Mouse (Mus musculus): Measurements from ENCODE around the gene Gfer. TPM values are rescaled to one million over a fixed set of nuclear protein-coding genes. Genes with fewer than 3 reads are reported as not detected.

Gene Gfer
- 10 to 100 TPM; 18.5 to 19.8 TPM for total RNA-seq (2021)
- long read RNA-seq, experiment 1, transcript Gfer-206 (2 exons, 1,706 nt): major isoform, 5 of 20 reads
- long read RNA-seq, experiment 1, partial matches to known transcripts: 6 of 20 reads
- long read RNA-seq, experiment 1, other reads (novel, unspliced or antisense): 6 of 20 reads
- long read RNA-seq, experiment 2, transcript Gfer-201 (3 exons, 1,776 nt): major isoform, 12 of 19 reads
- long read RNA-seq, experiment 2, partial matches to known transcripts: 1 of 19 reads
- long read RNA-seq, experiment 2, other reads (novel, unspliced or antisense): 2 of 19 reads

DNA sequence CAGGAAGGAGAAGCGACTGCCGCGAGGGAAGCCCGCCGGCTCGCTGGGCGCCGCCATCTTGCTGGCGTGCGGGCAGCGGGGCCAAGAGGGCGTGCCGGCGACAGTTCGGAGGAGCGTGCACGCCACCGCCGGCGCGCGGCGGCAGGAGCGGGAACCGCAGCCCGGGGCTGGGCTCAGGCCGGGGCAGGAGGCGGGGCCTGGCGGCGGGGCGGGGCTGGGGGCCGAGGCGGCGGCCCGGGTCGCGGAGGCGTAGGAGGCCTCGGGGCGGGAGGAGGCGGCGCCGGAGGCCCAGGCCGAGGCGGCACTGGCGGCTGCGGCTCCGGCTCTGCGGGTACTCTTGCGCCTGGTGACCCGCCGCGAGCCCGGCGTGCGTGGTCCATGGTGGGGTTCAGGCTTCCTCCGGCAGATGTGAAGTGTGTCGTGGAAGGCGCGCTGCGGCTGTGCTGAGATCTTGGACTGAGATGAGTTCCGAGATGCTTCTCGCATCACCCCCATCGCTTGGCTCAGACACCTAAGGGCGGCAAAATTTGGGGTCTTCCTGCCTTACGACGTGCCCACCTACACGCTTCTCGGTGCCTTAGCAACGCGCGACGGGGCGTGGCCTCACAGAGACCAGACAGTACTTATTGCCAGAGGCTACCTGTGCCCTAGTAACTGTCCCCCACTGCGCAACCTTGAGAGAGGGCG lies at the start of gene Gfer, which contains the start of gene Noxo1:
Gene Gfer (minus strand): TSS at position 146 of the 687 bp plus-strand sequence.
Gene Noxo1 (plus strand): TSS at position 224 of the 687 bp plus-strand sequence.
- DNase-seq (ENCODE audit: low spot score in 2 of 2): peak; percentile 75 to 80

DNA sequence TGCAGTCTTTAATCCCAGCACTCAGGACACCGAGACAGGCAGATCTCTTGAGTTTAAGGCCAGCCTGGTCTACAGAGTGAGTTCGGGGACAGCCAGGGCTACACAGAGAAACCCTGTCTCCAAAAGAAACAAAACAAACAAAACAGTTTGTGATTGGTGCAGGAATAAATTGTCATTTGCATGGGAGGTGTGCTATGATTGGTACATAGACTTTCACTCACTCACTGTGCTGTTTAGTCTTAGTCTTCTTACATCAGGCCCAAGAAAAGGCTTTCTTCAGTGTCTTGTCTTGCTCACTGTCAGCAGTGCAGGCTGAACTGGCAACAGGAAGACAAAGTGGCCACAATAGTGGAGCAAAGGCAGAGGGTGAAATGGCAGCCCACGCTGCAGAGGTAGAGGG lies 48.4 kb upstream of the Gfer start:
- DNase-seq (ENCODE audit: low spot score in 2 of 2): no peak

DNA sequence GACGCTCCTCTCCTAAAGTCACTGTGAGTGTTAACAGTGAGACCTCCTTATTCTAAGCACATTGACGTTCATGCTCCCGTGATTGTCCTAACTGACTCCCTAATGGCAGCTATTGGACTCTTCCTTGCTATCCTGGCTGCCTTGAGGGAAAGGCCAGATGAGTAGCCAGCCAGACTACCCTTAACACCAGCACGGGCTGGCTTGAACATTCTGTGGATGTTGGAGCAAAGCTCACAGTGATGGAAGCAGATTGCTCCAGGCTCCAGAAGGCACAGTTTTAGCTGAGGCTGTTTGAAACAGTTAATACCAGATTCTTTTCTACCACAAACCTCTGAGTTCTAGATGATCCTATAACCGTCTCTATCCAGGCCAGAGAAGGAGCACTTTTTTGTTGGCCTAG lies 47.9 kb upstream of the Gfer start:
- DNase-seq (ENCODE audit: low spot score in 2 of 2): no peak

DNA sequence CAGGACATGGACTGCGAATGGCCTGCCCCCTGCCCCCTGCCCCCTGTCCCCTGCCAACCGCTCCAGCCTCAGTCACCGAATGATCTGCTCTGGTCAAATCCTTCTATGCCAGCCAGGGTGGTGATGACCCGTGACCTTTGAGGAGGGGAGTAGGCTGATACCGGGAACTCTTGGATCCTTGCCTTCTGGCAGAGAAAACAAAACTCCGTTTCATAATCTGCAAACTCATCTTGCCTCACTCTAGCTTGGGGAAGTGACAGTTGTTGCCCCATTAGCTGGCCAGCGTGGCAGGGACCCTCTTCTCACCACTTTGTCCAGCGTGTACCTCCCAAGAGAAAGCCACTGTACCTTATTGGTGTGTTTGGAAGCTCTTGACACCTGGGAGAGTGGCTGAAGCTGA lies 46.4 kb upstream of the Gfer start:
- DNase-seq (ENCODE audit: low spot score in 2 of 2): no peak

DNA sequence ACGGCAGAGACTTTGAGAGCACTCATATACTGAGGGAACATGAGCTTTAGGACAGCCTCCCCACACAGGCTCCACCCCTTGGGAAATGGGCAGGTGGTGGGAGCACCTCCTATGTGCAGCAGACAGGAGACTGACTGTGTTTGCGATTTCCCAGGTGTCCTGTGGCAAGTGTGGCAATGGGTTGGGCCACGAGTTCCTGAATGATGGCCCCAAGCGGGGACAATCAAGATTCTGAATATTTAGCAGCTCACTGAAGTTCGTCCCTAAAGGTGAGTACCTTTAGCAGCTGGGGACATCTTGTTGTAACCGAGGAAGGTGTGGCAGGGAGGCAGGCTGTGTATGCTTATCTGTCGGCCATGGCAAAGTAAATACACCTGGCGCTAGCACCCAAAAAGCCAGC lies 44.0 kb upstream of the Gfer start:
- no peak for DNase-seq (ENCODE audit: low spot score in 2 of 2)

DNA sequence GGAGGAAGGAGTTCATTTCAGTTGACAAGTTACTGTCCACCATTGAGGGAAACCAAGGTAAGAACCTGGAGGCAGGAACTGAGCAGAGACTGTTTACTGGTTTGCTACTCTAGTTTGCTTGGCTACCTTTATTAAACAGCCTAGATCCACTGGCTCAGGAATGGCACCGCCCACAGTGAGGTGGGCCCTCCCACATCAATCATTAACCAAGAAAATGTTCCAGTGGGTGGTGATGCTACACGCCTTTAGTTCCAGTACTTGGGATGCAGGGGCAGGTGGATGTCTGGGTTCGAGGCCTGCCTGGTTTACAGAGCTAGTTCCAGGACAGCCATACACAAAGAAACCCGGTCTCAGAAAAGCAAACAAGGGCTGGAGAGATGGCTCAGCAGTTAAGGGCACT lies 42.3 kb upstream of the Gfer start:
- no peak for DNase-seq (ENCODE audit: low spot score in 2 of 2)

DNA sequence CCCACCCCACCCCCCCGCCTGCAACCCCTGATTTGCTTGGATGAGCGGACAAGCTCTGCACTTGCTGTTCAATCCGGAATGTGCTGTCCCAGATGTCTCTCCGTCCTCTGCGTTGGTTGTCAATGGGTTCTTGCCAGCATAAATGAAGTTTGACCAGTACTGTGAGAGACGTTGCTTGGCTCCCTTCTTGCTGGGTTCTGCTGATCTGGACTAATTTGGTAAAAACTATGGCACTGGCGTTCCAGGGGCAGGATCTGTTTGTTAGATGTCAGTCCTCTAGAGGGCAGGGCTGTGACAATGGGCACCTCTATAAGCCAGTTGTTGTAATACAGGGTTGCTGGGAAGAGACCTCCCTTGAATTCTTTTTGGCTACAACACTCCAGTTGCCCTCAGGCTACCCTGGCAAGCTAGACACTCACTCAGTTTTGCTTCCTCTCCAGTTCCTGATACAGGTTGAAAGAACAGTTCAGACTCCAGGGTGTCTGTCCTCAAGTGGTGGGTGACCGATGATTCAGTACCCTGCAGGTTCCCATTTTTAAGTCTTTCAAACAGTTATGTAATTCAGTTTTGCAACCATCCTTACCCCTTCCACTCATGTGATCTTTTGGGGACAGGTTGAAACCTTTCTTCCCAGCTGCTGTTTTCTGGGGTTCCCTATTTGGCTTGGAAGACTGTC lies 41.3 kb upstream of the Gfer start:
- DNase-seq (ENCODE audit: low spot score in 2 of 2): no peak

DNA sequence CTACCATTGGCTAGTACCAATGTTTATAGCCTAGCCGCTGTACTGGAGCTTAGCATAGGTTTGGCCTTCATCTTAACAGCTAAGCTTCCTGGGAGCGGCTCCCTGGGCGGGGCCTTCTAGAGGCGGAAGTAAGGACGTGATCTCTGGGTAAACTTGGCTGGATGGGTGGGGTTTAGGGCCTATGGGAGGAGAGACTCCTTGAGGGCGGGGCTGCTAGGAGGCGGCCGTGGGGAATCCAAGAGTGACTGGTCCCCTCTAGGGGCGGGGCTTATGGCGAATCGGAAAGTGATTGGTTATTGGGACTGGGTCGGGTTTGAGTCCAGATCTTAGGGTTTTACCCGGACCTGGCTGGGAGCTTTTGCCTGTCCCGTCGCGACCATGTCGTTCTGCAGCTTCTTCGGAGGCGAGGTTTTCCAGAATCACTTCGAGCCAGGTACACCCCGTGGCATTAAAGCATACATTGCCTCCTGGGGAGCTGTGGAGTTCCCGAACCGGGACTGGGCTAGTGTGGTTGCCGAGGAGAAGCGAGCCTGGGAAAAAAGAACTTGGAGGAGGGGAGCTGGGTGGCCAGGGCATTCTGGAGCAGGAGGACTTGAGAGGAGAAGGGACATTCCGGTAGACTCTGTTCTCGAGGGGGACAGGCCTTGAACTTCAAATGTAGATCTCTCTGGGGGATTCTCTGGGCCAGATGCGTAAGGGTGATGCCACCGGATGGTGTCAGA lies 40.5 kb upstream of the Gfer start, which contains the start of gene Msrb1:
Gene Msrb1 (plus strand): TSS at position 313 of the 722 bp plus-strand sequence.
- peak; percentile 84 to 96 for DNase-seq (ENCODE audit: low spot score in 2 of 2)

DNA sequence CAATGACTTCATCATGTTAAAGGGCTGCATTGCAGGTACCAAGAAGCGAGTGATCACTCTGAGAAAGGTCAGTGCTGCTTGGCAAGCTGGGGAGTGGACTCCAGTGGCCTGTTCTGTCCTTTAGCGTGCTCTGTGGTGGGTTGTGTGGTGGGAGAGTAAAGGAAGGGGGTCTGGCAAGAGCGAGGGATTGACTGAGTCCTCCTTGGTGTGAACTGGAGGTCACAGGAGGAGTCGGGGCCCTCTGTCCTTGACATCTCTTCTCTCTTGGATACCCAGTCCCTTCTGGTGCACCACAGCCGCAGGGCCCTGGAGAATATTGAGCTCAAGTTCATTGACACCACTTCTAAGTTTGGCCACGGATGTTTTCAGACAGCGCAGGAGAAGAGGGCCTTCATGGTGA lies 39.5 kb upstream of the Gfer start:
- DNase-seq (ENCODE audit: low spot score in 2 of 2): no peak

DNA sequence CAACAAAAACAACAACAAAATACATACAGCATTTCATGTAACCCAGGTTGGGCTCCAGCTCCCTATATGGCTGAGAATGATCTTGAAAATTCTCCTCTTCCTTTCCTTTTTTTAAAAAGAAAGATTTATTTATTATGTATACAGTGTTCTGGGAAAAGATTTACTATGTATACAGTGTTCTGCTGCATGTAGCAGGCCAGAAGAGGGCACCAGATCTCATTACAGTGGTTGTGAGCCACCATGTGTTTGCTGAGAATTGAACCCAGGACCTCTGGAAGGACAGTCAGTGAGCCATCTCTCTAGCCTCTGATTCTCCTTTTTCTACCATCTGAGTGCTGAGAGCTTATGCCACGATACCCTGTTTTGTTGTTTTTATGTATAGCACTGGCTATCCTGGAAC lies 38.6 kb upstream of the Gfer start:
- no peak for DNase-seq (ENCODE audit: low spot score in 2 of 2)

DNA sequence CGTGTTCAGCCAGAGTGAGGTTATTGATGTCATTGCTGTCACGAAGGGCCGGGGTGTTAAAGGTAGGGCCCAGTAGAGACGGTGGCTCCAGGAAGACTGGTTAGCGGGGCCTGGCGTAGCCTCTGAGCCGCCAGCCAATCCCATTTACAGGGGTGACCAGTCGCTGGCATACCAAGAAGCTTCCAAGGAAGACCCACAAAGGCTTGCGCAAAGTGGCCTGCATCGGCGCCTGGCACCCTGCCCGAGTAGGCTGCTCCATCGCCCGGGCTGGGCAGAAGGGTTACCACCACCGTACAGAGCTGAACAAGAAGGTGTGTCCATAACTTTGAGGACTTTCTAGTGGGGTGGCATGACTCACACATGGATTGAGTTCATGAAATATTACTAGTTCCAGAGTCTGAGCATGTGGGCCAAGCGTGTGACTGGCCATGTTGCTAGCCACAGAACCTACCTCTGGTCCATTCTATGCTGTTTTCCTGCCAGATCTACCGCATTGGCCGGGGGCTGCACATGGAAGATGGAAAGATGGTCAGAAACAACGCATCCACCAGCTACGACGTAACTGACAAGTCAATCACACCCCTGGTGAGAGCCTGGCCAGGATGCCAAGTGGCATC lies 37.6 kb upstream of the Gfer start:
- DNase-seq (ENCODE audit: low spot score in 2 of 2): no peak

DNA sequence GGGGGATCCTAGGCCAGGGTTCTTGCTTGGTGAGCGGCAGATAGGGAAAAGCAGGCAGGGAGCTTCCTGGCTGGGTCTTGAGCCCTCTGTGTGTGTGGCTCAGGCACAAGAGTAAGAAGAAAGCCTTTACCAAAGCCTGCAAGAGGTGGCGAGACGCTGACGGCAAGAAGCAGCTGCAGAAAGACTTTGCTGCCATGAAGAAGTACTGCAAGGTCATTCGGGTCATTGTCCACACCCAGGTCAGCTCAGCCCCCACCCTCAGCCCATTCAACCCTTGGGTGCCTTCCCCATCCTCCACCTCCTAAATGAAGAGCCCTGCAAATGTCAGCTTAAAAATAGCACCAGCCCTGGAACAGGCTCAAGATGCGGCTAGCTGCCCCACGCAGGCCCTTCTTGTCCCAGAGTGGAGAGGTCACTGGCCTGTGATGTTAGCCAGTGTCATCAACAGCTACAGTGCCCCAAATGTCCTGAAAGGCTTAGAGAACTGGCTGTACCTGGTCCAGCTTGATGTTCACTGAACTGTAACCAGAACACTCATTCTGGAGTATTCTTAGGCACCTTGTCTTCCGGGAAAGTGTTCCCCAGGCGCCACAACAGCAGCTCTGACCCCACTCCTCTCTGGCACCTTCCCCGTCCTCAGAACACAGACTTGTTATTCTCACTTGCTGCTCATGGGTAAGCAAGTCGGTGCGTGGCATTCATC lies 36.4 kb upstream of the Gfer start:
- no peak for DNase-seq (ENCODE audit: low spot score in 2 of 2)

DNA sequence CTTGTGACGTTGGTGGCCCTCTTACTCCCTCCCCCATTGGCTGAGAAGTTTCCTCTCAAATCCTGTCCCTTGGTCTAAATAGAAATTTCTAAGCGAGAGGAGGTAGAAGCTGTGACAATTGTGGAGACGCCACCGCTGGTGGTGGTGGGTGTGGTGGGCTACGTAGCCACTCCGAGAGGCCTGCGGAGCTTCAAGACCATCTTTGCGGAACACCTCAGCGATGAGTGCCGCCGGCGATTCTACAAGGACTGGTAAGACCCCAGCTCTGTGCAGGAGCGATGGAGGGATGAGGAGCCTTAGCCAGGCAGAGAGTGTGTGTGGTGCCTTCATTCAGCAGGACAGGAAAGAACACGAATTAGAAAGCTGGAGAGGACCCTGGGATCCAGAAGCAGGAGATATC lies 34.8 kb upstream of the Gfer start:
- DNase-seq (ENCODE audit: low spot score in 2 of 2): no peak

DNA sequence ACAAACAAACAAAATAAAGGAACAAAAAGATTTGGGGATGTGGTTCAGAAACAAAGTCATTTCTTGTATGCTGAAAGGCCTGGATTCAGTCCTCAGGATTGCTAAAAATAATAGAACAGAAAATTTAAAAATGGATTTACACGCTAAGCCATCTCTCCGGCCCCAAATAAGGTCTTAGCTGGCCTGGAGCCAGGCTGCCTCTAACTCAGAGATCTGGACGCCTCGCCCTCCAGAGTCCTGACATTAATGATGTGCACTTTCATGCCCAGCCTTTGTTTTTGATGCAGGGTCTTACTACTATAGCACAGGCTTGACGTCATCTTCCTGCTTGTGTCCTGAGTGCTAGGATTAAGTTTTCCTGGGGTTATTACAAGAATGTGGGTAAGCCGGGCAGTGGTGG lies 33.1 kb upstream of the Gfer start:
- no peak for DNase-seq (ENCODE audit: low spot score in 2 of 2)

DNA sequence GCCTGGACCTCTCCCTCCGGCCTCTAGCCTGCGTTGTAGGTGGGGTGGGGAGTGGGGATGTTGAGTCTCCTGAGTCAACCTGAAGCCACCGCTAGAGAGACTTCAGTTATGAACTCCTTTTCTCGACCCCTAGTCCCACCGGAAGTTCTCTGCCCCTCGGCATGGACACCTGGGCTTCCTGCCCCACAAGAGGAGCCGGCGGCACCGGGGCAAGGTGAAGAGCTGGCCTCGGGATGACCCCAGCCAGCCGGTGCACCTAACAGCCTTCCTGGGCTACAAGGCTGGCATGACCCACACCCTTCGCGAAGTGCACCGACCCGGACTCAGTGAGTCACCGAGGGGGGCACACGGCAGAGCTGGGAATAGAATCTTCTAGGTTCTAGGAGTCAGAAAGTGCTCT lies 32.2 kb upstream of the Gfer start:
- no peak for DNase-seq (ENCODE audit: low spot score in 2 of 2)

DNA sequence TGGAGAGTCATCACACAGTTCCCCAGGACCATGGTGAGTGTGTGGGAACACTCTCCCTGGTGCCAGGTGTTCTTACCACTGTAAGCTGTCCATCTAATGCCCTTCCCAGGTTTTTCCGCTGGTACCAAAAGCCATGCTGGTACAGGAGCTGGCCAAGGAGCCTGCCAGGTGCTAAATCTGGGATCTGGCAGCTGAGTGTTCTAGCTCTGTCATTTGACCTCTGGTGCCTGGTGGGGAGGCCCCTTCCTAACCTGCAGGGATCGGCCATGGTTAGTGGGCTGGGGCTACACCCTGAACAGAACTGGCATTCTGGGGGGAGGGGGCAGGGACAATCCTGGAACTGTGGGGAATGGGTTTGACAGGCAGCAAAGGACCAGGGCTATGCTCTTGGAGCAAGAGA lies 31.7 kb upstream of the Gfer start, which contains the start of gene Rpl3l:
Gene Rpl3l (plus strand): TSS at position 203 of the 400 bp plus-strand sequence.
- DNase-seq (ENCODE audit: low spot score in 2 of 2): no peak

DNA sequence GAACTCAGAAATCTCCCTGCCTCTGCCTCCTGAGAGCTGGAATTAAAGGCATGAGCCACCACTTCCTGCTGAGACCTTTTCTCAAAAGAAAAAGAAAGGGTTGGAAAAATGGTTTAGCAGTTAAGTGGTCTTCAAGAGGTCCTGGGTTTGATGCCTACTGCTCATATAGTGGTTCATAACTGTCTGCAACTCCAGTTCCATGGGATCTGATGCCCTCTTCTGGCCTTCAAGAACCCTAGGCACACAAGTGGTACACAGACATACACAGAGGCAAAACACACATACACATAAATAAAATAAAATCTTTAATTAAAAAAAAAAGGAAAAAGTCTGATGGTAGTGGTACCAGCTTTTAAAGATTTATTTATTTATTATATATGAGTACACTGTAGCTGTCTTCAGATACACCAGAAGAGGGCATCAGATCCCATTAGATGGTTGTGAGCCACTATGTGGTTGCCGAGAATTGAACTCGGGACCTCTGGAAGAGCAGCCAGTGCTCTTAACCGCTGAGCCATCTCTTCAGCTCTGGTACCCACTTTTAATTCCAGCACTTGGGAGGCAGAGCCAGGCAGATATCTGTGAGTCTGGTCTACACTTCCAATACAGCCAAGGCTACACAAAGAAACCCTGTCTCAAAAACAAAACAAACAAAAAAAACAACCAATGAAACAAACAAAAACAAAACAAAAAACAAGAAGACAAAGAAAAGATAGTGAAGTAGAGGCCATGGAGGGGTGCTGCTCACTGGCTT lies 29.9 kb upstream of the Gfer start:
- DNase-seq (ENCODE audit: low spot score in 2 of 2): no peak

DNA sequence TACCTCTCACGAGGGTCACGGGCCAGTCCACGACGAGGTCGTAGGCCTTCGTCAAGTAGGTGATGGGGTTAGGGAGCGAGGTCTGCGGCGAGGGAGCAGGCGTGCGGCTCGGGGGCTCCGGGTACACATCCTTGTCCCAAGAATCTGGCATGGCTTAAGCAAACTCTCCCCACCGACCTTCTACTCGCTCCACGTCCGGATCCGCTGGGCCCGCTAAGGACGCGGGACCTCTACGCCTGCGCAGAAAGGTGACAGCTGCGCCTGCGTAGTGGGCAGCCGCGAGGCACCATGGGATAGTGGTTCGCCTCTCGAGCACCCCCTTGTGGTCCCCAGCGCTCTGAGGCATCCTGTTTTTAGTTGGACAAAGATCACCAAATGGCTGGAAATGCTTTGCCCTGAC lies 28.2 kb upstream of the Gfer start, which contains the start of gene Ndufb10:
Gene Ndufb10 (minus strand): TSS at position 295 of the 400 bp plus-strand sequence.
- peak; percentile 96 to 97 for DNase-seq (ENCODE audit: low spot score in 2 of 2)

DNA sequence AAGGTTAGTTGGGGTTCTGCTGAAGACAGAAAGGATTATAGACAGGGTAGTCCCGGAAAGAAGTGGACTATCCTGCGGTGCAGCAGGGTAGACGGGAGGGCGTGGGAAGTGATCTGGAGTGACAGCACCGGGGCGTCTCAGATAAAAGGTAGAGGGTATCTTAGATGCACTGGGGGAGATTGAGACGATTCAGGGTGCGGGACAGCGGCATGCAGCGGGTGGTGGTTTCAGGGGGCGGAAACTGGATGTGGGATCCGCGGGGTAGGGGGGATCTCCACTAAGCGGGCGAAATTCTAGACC lies 27.9 kb upstream of the Gfer start:
- DNase-seq (ENCODE audit: low spot score in 2 of 2): no peak

Measured in layer of hippocampus, postnatal 14 days (tissue).